Mouse (Mus musculus): Measurements from ENCODE around the gene Mtnr1a. TPM values are rescaled to one million over a fixed set of nuclear protein-coding genes. Genes with fewer than 3 reads are reported as not detected.
A peak's percentile ranks its signal among the peaks of the same experiment; 100 is the strongest.
"Not testable (repeated sequence)": the region's sequence is repeated elsewhere in the genome, so short reads cannot be mapped to it uniquely, and the experiment has no call there.

Gene Mtnr1a
- polyA plus RNA-seq, 1 experiment from 2014 or later = not detected

- no peak overlapping the region for H3K27ac ChIP-seq (ENCODE audit: low read length)
- H3K9ac ChIP-seq (replicated peaks; ENCODE audit: low read depth) = no peak overlapping the region
- ATAC-seq (no peak), DNase-seq (ENCODE audit: low spot score) (no peak)
- TF ChIP-seq EP300 (IDR thresholded peaks at IDR 0.05) = no peak
- no peak for TF ChIP-seq CTCF (IDR thresholded peaks at IDR 0.05)
- no peak overlapping the region for H3K4me3 ChIP-seq (ENCODE audit: low read depth, low read length)
- WGBS = 71% methylated on average over 2 of the region's 2 CpGs
- no peaks in the 10 kb centered on the region for H3K36me3 ChIP-seq (ENCODE audit: insufficient read depth, low read length)
- no peaks in the 10 kb centered on the region for H3K4me1 ChIP-seq (ENCODE audit: insufficient read depth, low read depth, low read length)
- H3K4me2 ChIP-seq (replicated peaks; ENCODE audit: low read depth, low read length) = no peak overlapping the region
- no peaks in the 10 kb centered on the region for H3K9me3 ChIP-seq (ENCODE audit: low read length)
- no peaks in the 10 kb centered on the region for H3K27me3 ChIP-seq (replicated peaks; ENCODE audit: insufficient read depth, low read length)
Measured at GRCm38 (mm10) chr8:45060083-45060482, 8.9 kb upstream of the Mtnr1a start.

- H3K27me3 ChIP-seq (replicated peaks; ENCODE audit: insufficient read depth, low read length) = no peaks in the 10 kb centered on the region
- WGBS = 85% methylated on average over 11 of the region's 11 CpGs
- no peak overlapping the region for H3K9ac ChIP-seq (replicated peaks; ENCODE audit: low read depth)
- H3K4me1 ChIP-seq (ENCODE audit: insufficient read depth, low read depth, low read length) = no peaks in the 10 kb centered on the region
- DNase-seq (ENCODE audit: low spot score) (no peak), ATAC-seq (no peak)
- no peaks in the 10 kb centered on the region for H3K9me3 ChIP-seq (ENCODE audit: low read length)
- H3K4me2 ChIP-seq (replicated peaks; ENCODE audit: low read depth, low read length) = no peak overlapping the region; the same call in 1 of the 2 replicates
- no peak overlapping the region for H3K4me3 ChIP-seq (ENCODE audit: low read depth, low read length)
- peak overlapping the region; percentile 73; the same call in 1 of the 2 replicates for H3K27ac ChIP-seq (ENCODE audit: low read length)
- H3K36me3 ChIP-seq (ENCODE audit: insufficient read depth, low read length) = no peaks in the 10 kb centered on the region
- TF ChIP-seq CTCF (IDR thresholded peaks at IDR 0.05) (no peak), EP300 (IDR thresholded peaks at IDR 0.05) (no peak)
Measured at GRCm38 (mm10) chr8:45062311-45062710, 6.6 kb upstream of the Mtnr1a start.

GRCm38 (mm10) chr8:45062982-45063924 is 5.7 kb upstream of the Mtnr1a start:
- H3K36me3 ChIP-seq (ENCODE audit: insufficient read depth, low read length) = no peaks in the 10 kb centered on the region
- 52% methylated on average over 25 of the region's 25 CpGs for WGBS
- no peak overlapping the region for H3K4me3 ChIP-seq (ENCODE audit: low read depth, low read length)
- no peaks in the 10 kb centered on the region for H3K27me3 ChIP-seq (replicated peaks; ENCODE audit: insufficient read depth, low read length)
- ATAC-seq (peak; percentile 91), DNase-seq (ENCODE audit: low spot score) (peak; percentile 94)
- peak overlapping the region; percentile 81 for H3K27ac ChIP-seq (ENCODE audit: low read length)
- no peak overlapping the region for H3K9ac ChIP-seq (replicated peaks; ENCODE audit: low read depth)
- H3K9me3 ChIP-seq (ENCODE audit: low read length) = no peaks in the 10 kb centered on the region
- H3K4me1 ChIP-seq (ENCODE audit: insufficient read depth, low read depth, low read length) = no peaks in the 10 kb centered on the region
- peak overlapping the region; percentile 17 for H3K4me2 ChIP-seq (replicated peaks; ENCODE audit: low read depth, low read length)
- no peak for TF ChIP-seq CTCF (IDR thresholded peaks at IDR 0.05)
- TF ChIP-seq EP300 (IDR thresholded peaks at IDR 0.05) = peak; percentile 87

GRCm38 (mm10) chr8:45064197-45064869 is 4.6 kb upstream of the Mtnr1a start:
- no peak for TF ChIP-seq CTCF (IDR thresholded peaks at IDR 0.05)
- TF ChIP-seq EP300 (IDR thresholded peaks at IDR 0.05) = no peak
- Histone ChIP-seq H3K4me3 (ENCODE audit: low read depth, low read length) (no peak overlapping the region), H3K4me1 (ENCODE audit: insufficient read depth, low read depth, low read length) (no peaks in the 10 kb centered on the region), H3K9me3 (ENCODE audit: low read length) (no peaks in the 10 kb centered on the region), H3K27ac (ENCODE audit: low read length) (peak overlapping the region; percentile 81; the same call in 1 of the 2 replicates), H3K9ac (replicated peaks; ENCODE audit: low read depth) (no peak overlapping the region), H3K36me3 (ENCODE audit: insufficient read depth, low read length) (no peaks in the 10 kb centered on the region), H3K27me3 (replicated peaks; ENCODE audit: insufficient read depth, low read length) (no peaks in the 10 kb centered on the region), H3K4me2 (replicated peaks; ENCODE audit: low read depth, low read length) (no peak overlapping the region)
- ATAC-seq (peak; percentile 21; the same call in 1 of the 2 replicates), DNase-seq (ENCODE audit: low spot score) (peak; percentile 69)
- 43% methylated on average over 7 of the region's 8 CpGs for WGBS

- not testable (repeated sequence) for H3K4me1 ChIP-seq (ENCODE audit: insufficient read depth, low read depth, low read length); H3K27me3 ChIP-seq (replicated peaks; ENCODE audit: insufficient read depth, low read length); ATAC-seq; H3K4me2 ChIP-seq (replicated peaks; ENCODE audit: low read depth, low read length); H3K4me3 ChIP-seq (ENCODE audit: low read depth, low read length); H3K36me3 ChIP-seq (ENCODE audit: insufficient read depth, low read length); H3K9ac ChIP-seq (replicated peaks; ENCODE audit: low read depth); H3K9me3 ChIP-seq (ENCODE audit: low read length); H3K27ac ChIP-seq (ENCODE audit: low read length); DNase-seq (ENCODE audit: low spot score)
- WGBS = 92% methylated on average over 1 of the region's 1 CpGs
Measured at GRCm38 (mm10) chr8:45065391-45065790, 3.5 kb upstream of the Mtnr1a start.

- no peak overlapping the region for H3K4me2 ChIP-seq (replicated peaks; ENCODE audit: low read depth, low read length)
- no peak overlapping the region for H3K27ac ChIP-seq (ENCODE audit: low read length)
- H3K4me3 ChIP-seq (ENCODE audit: low read depth, low read length) = no peak overlapping the region
- DNase-seq (ENCODE audit: low spot score) (no peak), ATAC-seq (no peak)
- no peaks in the 10 kb centered on the region for H3K4me1 ChIP-seq (ENCODE audit: insufficient read depth, low read depth, low read length)
- TF ChIP-seq EP300 (IDR thresholded peaks at IDR 0.05) (no peak), CTCF (IDR thresholded peaks at IDR 0.05) (no peak)
- H3K9ac ChIP-seq (replicated peaks; ENCODE audit: low read depth) = no peak overlapping the region
- WGBS = 85% methylated on average over 8 of the region's 8 CpGs
- H3K36me3 ChIP-seq (ENCODE audit: insufficient read depth, low read length) = no peaks in the 10 kb centered on the region
- H3K9me3 ChIP-seq (ENCODE audit: low read length) = no peaks in the 10 kb centered on the region
- H3K27me3 ChIP-seq (replicated peaks; ENCODE audit: insufficient read depth, low read length) = no peaks in the 10 kb centered on the region
Measured at GRCm38 (mm10) chr8:45070949-45071348, 2.0 kb downstream of the Mtnr1a start.
